Mouse (Mus musculus): Measurements from ENCODE around the gene Sparcl1. TPM values are rescaled to one million over a fixed set of nuclear protein-coding genes. Genes with fewer than 3 reads are reported as not detected.

The Sparcl1 gene
- polyA plus RNA-seq, 1 experiment: 3.8 TPM

DNA sequence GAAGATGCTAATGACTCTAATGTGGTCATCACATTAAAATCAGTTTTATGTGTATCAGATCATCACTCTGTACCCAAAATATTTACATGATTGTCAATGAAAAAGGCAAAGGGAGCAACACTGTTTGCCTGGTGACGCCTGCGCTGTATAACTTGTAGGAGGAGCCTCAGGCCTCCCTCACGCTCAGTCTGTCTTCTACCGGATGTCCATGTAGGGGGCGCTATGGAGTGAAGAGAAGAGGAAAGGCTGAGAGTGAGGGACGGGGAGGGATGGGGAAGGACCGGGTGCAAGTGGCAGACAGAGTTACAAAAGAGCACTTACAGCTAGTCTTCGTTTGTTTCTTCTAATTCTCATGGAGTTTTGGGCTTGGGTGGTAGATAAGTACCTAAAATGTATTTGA is 60.6 kb downstream of the Sparcl1 start:
- Histone ChIP-seq H3K27ac (ENCODE audit: control insufficient read depth, insufficient read depth, low read depth, low read length, poor library complexity) (no peak overlapping the region), H3K4me1 (ENCODE audit: control insufficient read depth, insufficient read depth, low read length) (peaks cover 1% of the 10 kb centered on the region; the same call in 1 of the 2 replicates), H3K4me3 (replicated peaks; ENCODE audit: control insufficient read depth, low read depth, low read length) (no peak overlapping the region)
- WGBS: 50% methylated on average over 8 of the region's 8 CpGs
- TF ChIP-seq POLR2A (IDR thresholded peaks at IDR 0.05; ENCODE audit: borderline replicate concordance, control insufficient read depth, low read depth, low read length) (no peak), CTCF (IDR thresholded peaks at IDR 0.05; ENCODE audit: control insufficient read depth, insufficient read depth, low read length) (peak; percentile 64)

DNA sequence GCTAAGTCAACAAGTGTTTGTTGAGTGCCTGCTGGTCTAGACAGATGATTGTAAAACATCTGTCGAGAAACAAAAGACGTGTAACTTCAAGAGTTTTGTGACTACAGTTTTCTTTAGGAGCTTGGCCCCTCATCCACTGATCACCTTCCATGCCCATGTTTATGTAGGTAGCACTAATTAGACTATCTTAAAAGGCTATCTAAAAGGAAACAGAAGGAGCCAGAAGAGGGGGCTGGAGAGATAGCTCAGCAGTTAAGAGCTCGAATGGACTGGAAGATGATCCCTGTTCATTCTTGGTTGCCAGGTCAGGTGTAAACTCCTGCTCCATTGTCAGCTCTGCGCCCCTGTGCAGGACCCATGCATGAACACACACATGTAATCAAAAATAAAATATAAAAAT is 65.4 kb downstream of the Sparcl1 start:
- Histone ChIP-seq H3K4me3 (replicated peaks; ENCODE audit: control insufficient read depth, low read depth, low read length) (peak overlapping the region; percentile 82), H3K27ac (ENCODE audit: control insufficient read depth, insufficient read depth, low read depth, low read length, poor library complexity) (0 out of 2 replicates have a peak overlapping the region, but pooled peaks have one; percentile 11), H3K4me1 (ENCODE audit: control insufficient read depth, insufficient read depth, low read length) (no peaks in the 10 kb centered on the region; the same call in 1 of the 2 replicates)
- 40% methylated on average over 4 of the region's 4 CpGs for WGBS
- TF ChIP-seq CTCF (IDR thresholded peaks at IDR 0.05; ENCODE audit: control insufficient read depth, insufficient read depth, low read length): no peak
- TF ChIP-seq POLR2A (IDR thresholded peaks at IDR 0.05; ENCODE audit: borderline replicate concordance, control insufficient read depth, low read depth, low read length): no peak

DNA sequence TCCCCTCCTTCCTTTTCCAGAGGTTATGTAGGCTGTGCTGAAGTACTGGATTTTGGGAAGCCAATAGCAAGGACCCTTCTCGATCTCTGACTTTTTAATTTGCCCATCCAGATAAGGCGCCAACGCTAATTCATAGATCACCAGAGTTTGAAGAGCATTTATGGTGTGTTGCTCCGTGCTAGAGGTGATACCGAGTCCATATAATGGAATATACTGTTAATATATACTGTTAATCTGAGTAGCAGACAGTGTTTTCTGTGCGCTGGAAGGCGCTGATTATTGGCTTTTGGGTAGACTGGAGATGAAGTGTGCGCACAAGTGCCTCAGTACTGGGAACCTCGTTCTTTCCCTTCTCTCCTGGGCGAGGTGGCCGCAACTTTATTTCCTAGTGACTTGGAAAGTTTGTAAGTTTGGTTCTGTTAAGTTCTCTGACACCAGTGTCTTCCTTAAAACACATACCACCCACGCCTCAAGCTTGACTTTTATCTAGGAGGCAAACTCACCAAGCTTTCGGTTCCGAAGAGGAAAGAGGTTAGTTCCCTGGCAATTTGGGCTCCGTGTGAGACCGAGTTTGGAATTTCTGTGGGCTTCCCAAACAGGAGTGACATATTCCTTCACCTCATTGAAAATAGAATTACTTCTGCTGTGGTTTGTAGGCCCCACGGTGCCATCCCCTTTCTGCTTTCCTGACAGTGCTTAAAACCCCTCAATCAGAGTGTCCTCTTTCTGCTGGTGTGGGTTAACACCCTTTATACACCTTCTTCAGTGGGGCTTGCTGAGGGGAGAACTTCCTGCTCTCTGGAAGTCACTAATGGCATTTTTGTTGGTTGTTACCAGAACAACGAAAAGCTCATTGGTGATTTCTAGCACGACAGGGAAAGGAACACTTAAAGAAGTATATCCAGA is 66.1 kb downstream of the Sparcl1 start:
- no peak for TF ChIP-seq CTCF (IDR thresholded peaks at IDR 0.05; ENCODE audit: control insufficient read depth, insufficient read depth, low read length)
- no peak for TF ChIP-seq POLR2A (IDR thresholded peaks at IDR 0.05; ENCODE audit: borderline replicate concordance, control insufficient read depth, low read depth, low read length)
- under 1% methylated on average over 19 of the region's 19 CpGs for WGBS
- H3K4me3 ChIP-seq (replicated peaks; ENCODE audit: control insufficient read depth, low read depth, low read length): peak overlapping the region; percentile 82
- H3K4me1 ChIP-seq (ENCODE audit: control insufficient read depth, insufficient read depth, low read length): no peaks in the 10 kb centered on the region; the same call in 1 of the 2 replicates
- peak overlapping the region; percentile 88 for H3K27ac ChIP-seq (ENCODE audit: control insufficient read depth, insufficient read depth, low read depth, low read length, poor library complexity)

DNA sequence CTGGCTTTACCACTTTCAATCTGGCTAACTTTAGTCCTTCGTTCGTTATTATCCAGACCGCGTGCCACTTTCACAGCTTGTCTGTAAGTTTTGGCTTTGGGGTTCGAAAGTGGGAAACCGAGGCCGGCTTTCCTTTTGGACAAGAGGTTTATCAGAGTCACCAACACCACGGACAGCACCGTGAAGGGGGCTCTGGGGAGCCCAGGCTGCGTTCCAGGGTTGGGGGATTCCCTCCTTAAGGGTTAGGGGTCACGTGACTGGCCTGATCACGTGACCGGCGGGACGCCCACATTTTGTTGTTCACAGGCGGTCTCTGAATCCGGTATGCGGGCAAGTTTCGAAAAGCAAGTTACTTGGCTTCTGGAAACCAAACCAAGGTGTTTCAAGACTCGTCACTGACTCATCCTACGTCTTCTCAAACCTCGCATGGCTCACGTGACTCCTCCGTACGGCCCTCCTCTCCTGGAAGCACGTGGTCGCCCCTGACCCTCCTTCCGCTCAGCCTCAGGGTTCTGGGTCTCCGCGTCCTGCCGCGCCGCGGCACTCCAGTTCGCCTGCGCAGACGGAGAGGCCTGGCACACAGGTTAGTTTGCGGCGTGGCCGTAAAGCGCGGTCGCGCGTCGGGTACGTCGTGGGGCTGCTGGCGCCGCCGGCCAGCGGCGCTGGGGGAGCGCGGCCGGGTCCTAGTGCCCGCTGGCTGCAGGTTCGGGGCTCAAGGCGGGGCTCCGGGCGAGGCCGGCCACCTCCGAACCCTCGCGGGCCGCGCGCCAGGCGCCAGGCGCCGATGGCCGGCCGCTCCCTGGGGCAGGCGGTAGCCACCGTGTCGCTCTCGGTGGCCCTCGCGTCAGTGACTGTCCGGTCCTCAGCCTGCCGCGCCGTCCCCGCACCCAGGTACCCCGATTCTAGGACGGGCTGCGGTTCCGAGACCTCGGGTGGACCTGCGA is 67.0 kb downstream of the Sparcl1 start, which contains the start of gene Nudt9:
Gene Nudt9 (plus strand): TSS at position 51 of the 944 bp plus-strand sequence.
- WGBS: 4% methylated on average over 87 of the region's 90 CpGs
- peak within 1 kb of the TSS; percentile 82 for H3K4me3 ChIP-seq (replicated peaks; ENCODE audit: control insufficient read depth, low read depth, low read length)
- no peaks in the 10 kb centered on the region; the same call in 1 of the 2 replicates for H3K4me1 ChIP-seq (ENCODE audit: control insufficient read depth, insufficient read depth, low read length)
- TF ChIP-seq POLR2A (IDR thresholded peaks at IDR 0.05; ENCODE audit: borderline replicate concordance, control insufficient read depth, low read depth, low read length): peak; percentile 66; the same call in 1 of the 2 replicates
- no peak for TF ChIP-seq CTCF (IDR thresholded peaks at IDR 0.05; ENCODE audit: control insufficient read depth, insufficient read depth, low read length)
- H3K27ac ChIP-seq (ENCODE audit: control insufficient read depth, insufficient read depth, low read depth, low read length, poor library complexity): peak within 1 kb of the TSS; percentile 88

DNA sequence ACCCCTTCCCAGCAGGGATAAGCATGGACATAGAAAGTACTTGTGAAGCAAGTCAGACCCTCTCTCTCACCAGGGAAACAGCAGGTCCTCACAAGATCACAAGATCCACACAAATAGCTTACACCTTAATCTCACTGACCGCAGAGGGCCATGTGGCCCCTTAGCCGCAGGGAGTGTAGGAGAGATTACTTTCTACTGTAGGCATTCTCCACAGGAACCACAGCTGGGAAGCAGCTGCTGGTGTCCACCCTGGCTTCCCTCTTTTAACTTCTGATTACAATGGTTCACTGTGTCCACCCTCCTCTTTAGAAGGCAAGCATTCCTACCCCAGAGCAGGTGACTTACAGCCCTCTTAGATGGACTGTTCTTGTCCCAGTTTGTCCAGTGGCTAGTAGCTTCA is 69.8 kb downstream of the Sparcl1 start:
- WGBS: 53% methylated on average over 2 of the region's 2 CpGs
- Histone ChIP-seq H3K27ac (ENCODE audit: control insufficient read depth, insufficient read depth, low read depth, low read length, poor library complexity) (no peak overlapping the region), H3K4me1 (ENCODE audit: control insufficient read depth, insufficient read depth, low read length) (no peaks in the 10 kb centered on the region; the same call in 1 of the 2 replicates), H3K4me3 (replicated peaks; ENCODE audit: control insufficient read depth, low read depth, low read length) (no peak overlapping the region)
- TF ChIP-seq CTCF (IDR thresholded peaks at IDR 0.05; ENCODE audit: control insufficient read depth, insufficient read depth, low read length) (no peak), POLR2A (IDR thresholded peaks at IDR 0.05; ENCODE audit: borderline replicate concordance, control insufficient read depth, low read depth, low read length) (no peak)

DNA sequence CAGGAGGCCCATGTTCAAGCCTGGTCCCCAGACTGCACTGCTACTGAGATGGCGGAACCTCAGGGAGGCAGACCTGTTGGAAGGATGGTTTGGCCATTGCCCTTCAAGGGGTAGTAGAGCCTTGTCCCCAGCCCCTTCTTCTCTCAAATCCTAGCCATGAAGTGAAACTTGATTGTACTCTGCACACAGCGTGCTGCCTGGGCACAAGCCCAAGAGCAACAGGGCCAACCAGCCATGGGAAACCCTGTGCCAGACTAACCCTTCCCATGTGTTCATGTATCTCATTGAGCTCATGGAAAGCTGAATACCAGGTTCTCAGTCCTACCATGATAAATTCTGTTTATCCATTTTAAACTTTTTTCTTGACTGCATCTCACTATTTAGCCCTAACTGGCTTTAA is 70.6 kb downstream of the Sparcl1 start:
- TF ChIP-seq POLR2A (IDR thresholded peaks at IDR 0.05; ENCODE audit: borderline replicate concordance, control insufficient read depth, low read depth, low read length) (no peak), CTCF (IDR thresholded peaks at IDR 0.05; ENCODE audit: control insufficient read depth, insufficient read depth, low read length) (no peak)
- 85% methylated on average over 2 of the region's 2 CpGs for WGBS
- Histone ChIP-seq H3K4me3 (replicated peaks; ENCODE audit: control insufficient read depth, low read depth, low read length) (no peak overlapping the region), H3K4me1 (ENCODE audit: control insufficient read depth, insufficient read depth, low read length) (no peaks in the 10 kb centered on the region; the same call in 1 of the 2 replicates), H3K27ac (ENCODE audit: control insufficient read depth, insufficient read depth, low read depth, low read length, poor library complexity) (no peak overlapping the region)

DNA sequence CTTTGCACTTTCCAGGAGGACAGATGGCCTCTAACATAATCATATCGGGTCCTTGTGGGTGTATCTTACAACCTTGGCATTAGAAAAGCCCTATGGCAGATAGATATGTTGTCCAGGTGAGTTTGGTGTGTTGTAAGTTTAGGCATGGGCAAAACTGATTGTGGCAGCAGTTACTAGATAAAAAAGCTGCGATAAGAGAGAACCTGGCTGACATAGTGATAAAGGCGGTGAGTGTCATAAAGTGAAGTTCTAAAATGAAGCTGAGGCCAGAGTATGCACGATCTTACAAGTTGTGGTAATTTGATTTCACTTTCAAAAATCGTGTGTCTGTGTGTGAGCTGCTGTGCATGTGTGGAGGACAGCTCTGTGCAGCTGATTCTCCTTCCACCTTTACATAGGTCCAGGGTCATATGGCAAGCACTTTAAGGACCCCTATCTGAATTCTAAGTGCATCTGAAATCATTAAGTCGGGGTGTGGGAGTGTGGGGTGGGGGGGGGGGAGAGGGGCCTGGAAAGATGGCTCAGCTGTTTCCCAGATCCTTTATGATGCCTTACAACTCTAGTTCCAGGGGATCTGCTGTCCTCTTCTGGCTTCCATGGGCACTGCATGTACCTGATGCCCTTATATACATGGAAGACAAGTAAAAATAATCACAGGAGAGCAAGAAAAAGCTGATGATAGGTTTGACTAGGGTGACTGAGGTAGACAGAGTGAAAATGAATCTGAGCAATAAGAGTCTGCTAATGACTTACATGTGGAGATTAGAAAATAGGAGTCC is 74.2 kb downstream of the Sparcl1 start:
- Histone ChIP-seq H3K27ac (ENCODE audit: control insufficient read depth, insufficient read depth, low read depth, low read length, poor library complexity) (no peak overlapping the region), H3K4me3 (replicated peaks; ENCODE audit: control insufficient read depth, low read depth, low read length) (no peak overlapping the region), H3K4me1 (ENCODE audit: control insufficient read depth, insufficient read depth, low read length) (no peaks in the 10 kb centered on the region; the same call in 1 of the 2 replicates)
- TF ChIP-seq POLR2A (IDR thresholded peaks at IDR 0.05; ENCODE audit: borderline replicate concordance, control insufficient read depth, low read depth, low read length) (no peak), CTCF (IDR thresholded peaks at IDR 0.05; ENCODE audit: control insufficient read depth, insufficient read depth, low read length) (peak; percentile 19; the same call in 1 of the 2 replicates)
- WGBS: 55% methylated on average over 6 of the region's 6 CpGs
